Mouse (Mus musculus): ENCODE data around the gene Spon1. TPM values are rescaled to one million over a fixed set of nuclear protein-coding genes. Genes with fewer than 3 reads are reported as not detected.

Gene Spon1
- total and polyA plus RNA-seq, 2 experiments from 2014 or later: 35.7 to 39.5 TPM

DNA sequence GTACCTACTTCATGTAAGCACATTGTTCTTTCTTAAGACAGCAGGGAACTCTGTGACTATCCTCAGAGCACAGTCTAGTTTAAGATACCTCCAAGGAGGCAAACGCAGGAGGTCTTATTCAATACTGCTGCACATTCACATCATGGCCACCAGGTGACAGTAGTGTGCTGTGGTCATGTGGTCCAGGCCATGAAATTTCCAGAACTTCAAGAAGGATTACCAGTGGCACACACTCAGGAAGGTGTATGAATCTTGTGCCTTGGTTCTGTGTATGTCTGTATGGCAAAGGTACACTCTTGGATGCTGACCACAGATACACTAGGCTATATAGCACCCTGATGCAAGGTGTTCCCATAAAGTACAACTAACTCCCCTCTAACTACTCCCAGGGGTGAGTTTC is 6.6 kb upstream of the Spon1 start:
- peaks cover 5% of the 10 kb centered on the region; the same call in 1 of the 2 replicates for H3K9me3 ChIP-seq (ENCODE audit: low read length)
- H3K4me1 ChIP-seq (ENCODE audit: insufficient read depth, low read length): no peaks in the 10 kb centered on the region
- H3K27me3 ChIP-seq (ENCODE audit: insufficient read depth, low read length): no peaks in the 10 kb centered on the region
- 13% methylated on average over 1 of the region's 1 CpGs for WGBS
- no peak overlapping the region for H3K9ac ChIP-seq (replicated peaks; ENCODE audit: low read length, poor library complexity, severe bottlenecking)
- DNase-seq (ENCODE audit: low spot score) (peak; percentile 77), ATAC-seq (ENCODE audit: low FRiP score) (0 out of 2 replicates have a peak, but pooled peaks have one; percentile 44)
- H3K4me2 ChIP-seq (ENCODE audit: low read depth, low read length, poor library complexity, severe bottlenecking): no peak overlapping the region
- peak; percentile 100 for TF ChIP-seq CTCF (IDR thresholded peaks at IDR 0.05)
- H3K4me3 ChIP-seq (ENCODE audit: low read depth, low read length): no peak overlapping the region
- no peaks in the 10 kb centered on the region for H3K36me3 ChIP-seq (ENCODE audit: insufficient read depth, low read length)
- no peak overlapping the region for H3K27ac ChIP-seq (ENCODE audit: low read depth, low read length)

DNA sequence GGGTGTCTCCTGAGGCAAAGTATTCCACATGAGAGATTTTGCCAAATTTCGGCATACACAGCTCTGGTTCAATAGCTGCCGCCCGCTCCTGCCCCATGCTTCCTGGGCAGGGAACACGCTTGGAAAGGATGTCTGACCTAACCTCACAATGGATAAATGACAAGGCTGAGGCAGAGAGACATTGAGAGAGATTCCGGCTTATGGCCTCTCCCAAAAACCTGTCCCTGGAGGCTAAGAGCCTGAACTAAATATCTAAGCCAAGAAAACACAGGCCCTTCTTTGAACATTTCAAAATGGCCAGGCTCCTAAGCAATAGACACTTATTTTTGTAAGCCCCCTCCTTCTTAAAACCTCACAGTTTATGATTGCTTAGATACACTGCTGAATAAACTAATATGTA is 665 bp upstream of the Spon1 start:
- H3K4me3 ChIP-seq (ENCODE audit: low read depth, low read length): no peak overlapping the region
- H3K4me1 ChIP-seq (ENCODE audit: insufficient read depth, low read length): peaks cover 6% of the 10 kb centered on the region; the same call in 1 of the 2 replicates
- H3K36me3 ChIP-seq (ENCODE audit: insufficient read depth, low read length): no peaks in the 10 kb centered on the region
- H3K27me3 ChIP-seq (ENCODE audit: insufficient read depth, low read length): peaks cover 22% of the 10 kb centered on the region; the same call in 1 of the 2 replicates
- no peak overlapping the region for H3K27ac ChIP-seq (ENCODE audit: low read depth, low read length)
- WGBS: 82% methylated on average over 5 of the region's 5 CpGs
- TF ChIP-seq CTCF (IDR thresholded peaks at IDR 0.05): no peak
- ATAC-seq (ENCODE audit: low FRiP score) (no peak), DNase-seq (ENCODE audit: low spot score) (no peak)
- peak overlapping the region; percentile 99; the same call in 1 of the 2 replicates for H3K4me2 ChIP-seq (ENCODE audit: low read depth, low read length, poor library complexity, severe bottlenecking)
- H3K9ac ChIP-seq (replicated peaks; ENCODE audit: low read length, poor library complexity, severe bottlenecking): no peak overlapping the region
- peaks cover 5% of the 10 kb centered on the region; the same call in 1 of the 2 replicates for H3K9me3 ChIP-seq (ENCODE audit: low read length)

DNA sequence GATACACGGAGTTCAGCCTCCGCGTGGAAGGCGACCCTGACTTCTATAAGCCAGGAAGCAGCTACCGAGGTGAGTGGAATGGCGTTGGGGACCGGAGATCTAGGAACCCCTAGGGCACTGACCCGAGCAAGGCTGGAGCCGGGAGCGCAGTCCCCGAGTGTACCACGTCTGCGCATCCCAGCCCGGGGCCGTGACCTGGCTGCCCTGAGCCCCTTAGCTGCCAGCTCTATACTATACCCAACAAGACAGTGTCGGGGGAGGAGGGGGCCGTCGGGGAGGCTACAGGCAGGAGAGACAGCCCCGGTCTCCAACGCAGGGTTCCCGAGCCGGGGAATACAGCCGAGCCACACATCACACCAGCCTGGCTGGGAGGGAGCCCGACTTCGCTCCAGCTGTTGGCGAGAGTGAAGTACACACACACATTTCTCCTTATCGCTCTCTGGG is 722 bp downstream of the Spon1 start:
- TF ChIP-seq CTCF (IDR thresholded peaks at IDR 0.05): no peak
- H3K9ac ChIP-seq (replicated peaks; ENCODE audit: low read length, poor library complexity, severe bottlenecking): peak overlapping the region; percentile 56
- H3K36me3 ChIP-seq (ENCODE audit: insufficient read depth, low read length): no peaks in the 10 kb centered on the region
- 2% methylated on average over 25 of the region's 27 CpGs for WGBS
- peak overlapping the region; percentile 60 for H3K4me3 ChIP-seq (ENCODE audit: low read depth, low read length)
- peaks cover 5% of the 10 kb centered on the region; the same call in 1 of the 2 replicates for H3K9me3 ChIP-seq (ENCODE audit: low read length)
- peak overlapping the region; percentile 99 for H3K4me2 ChIP-seq (ENCODE audit: low read depth, low read length, poor library complexity, severe bottlenecking)
- DNase-seq (ENCODE audit: low spot score): peak; percentile 23
- peaks cover 22% of the 10 kb centered on the region; the same call in 1 of the 2 replicates for H3K27me3 ChIP-seq (ENCODE audit: insufficient read depth, low read length)
- H3K27ac ChIP-seq (ENCODE audit: low read depth, low read length): 0 out of 2 replicates have a peak overlapping the region, but pooled peaks have one; percentile 51
- peak; percentile 64 for ATAC-seq (ENCODE audit: low FRiP score)
- peaks cover 6% of the 10 kb centered on the region; the same call in 1 of the 2 replicates for H3K4me1 ChIP-seq (ENCODE audit: insufficient read depth, low read length)

DNA sequence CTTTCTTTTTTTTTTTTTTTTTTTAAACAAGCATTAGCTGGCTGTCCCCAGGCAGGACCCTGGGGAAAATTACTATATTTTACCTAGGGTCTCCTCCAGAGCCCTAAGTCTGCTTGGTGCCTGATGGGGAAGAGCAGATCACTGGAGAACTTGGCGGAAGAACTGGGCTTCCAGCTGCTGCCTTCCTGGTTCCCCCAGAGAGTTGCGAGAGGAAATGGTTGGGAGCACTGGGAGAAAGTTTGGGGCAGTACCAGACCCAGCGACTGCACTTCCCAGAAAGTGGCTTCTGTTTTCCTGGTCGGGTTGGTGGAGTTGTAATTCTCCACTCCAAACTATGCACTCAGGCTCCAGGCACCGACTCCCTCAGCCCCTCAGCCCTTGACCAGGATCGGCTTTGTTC is 1.7 kb downstream of the Spon1 start:
- Histone ChIP-seq H3K4me2 (ENCODE audit: low read depth, low read length, poor library complexity, severe bottlenecking) (peak overlapping the region; percentile 99), H3K4me3 (ENCODE audit: low read depth, low read length) (peak overlapping the region; percentile 60), H3K9me3 (ENCODE audit: low read length) (peaks cover 5% of the 10 kb centered on the region; the same call in 1 of the 2 replicates), H3K27me3 (ENCODE audit: insufficient read depth, low read length) (peaks cover 22% of the 10 kb centered on the region; the same call in 1 of the 2 replicates), H3K27ac (ENCODE audit: low read depth, low read length) (no peak overlapping the region), H3K9ac (replicated peaks; ENCODE audit: low read length, poor library complexity, severe bottlenecking) (no peak overlapping the region), H3K4me1 (ENCODE audit: insufficient read depth, low read length) (peaks cover 6% of the 10 kb centered on the region; the same call in 1 of the 2 replicates), H3K36me3 (ENCODE audit: insufficient read depth, low read length) (no peaks in the 10 kb centered on the region)
- WGBS: 21% methylated on average over 6 of the region's 6 CpGs
- no peak for TF ChIP-seq CTCF (IDR thresholded peaks at IDR 0.05)
- DNase-seq (ENCODE audit: low spot score): no peak
- ATAC-seq (ENCODE audit: low FRiP score): no peak

DNA sequence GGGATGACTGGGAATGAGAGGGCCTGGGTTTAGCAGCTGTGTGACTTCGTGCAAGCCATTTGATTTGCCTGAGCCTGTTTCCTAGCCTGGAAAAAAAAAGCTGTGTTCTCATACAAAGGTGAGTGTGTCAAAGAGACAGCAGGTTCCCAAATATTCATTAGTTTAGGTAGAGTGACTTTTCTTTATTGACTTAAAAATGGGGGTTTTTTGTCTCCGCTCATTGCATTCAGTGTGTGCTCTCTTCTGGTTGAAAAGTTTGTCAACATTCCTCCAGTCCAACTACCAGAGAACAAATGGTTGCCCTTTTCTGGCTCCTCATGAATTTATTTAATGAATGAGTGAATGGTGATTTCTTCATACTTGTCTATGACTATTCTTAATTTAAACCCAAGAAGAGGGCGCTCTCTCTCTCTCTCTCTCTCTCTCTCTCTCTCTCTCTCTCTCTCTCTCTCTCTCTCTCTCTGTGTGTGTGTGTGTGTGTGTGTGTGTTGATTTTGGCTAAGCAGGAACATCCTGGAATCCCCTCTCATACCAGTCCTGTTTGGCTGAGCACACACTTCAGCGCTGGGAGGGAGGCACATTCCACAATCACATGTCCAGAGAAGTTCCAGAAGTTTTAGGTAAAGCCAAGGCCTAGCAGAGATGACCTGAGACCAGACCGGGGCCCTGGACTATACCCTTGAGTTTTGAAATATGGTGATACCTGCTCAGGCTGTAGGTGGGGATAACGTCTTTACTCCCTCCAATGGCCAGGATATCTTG is 2.6 kb downstream of the Spon1 start:
- H3K4me3 ChIP-seq (ENCODE audit: low read depth, low read length): peak overlapping the region; percentile 60
- H3K27me3 ChIP-seq (ENCODE audit: insufficient read depth, low read length): peaks cover 22% of the 10 kb centered on the region; the same call in 1 of the 2 replicates
- H3K9ac ChIP-seq (replicated peaks; ENCODE audit: low read length, poor library complexity, severe bottlenecking): no peak overlapping the region
- no peak for DNase-seq (ENCODE audit: low spot score)
- H3K36me3 ChIP-seq (ENCODE audit: insufficient read depth, low read length): no peaks in the 10 kb centered on the region
- H3K4me1 ChIP-seq (ENCODE audit: insufficient read depth, low read length): peaks cover 6% of the 10 kb centered on the region; the same call in 1 of the 2 replicates
- no peaks in the 10 kb centered on the region for H3K9me3 ChIP-seq (ENCODE audit: low read length)
- TF ChIP-seq CTCF (IDR thresholded peaks at IDR 0.05): no peak
- H3K4me2 ChIP-seq (ENCODE audit: low read depth, low read length, poor library complexity, severe bottlenecking): peak overlapping the region; percentile 99
- no peak for ATAC-seq (ENCODE audit: low FRiP score)
- no peak overlapping the region for H3K27ac ChIP-seq (ENCODE audit: low read depth, low read length)
- WGBS: 67% methylated on average over 6 of the region's 6 CpGs

DNA sequence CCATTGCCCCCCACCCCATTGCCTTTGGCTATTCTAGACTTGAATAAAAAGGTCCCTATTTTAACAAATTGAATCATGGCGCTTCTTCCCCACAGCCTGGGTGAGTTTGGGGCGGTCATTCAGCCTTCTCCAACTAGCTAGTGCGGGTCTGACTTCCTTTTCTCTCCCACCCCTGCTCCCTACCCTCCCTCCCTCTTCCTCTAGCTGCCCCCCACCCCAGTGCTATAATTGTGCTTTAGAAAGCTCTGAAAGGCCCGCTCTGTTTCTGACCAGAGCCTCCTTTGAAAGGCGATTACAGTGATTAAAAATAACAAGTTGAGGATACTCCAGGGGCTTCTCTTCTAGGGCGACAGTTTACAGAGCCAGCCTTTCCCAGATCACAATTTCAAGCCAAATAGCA is 3.5 kb downstream of the Spon1 start:
- no peak for ATAC-seq (ENCODE audit: low FRiP score)
- TF ChIP-seq CTCF (IDR thresholded peaks at IDR 0.05): no peak
- H3K4me2 ChIP-seq (ENCODE audit: low read depth, low read length, poor library complexity, severe bottlenecking): peak overlapping the region; percentile 99
- no peaks in the 10 kb centered on the region for H3K36me3 ChIP-seq (ENCODE audit: insufficient read depth, low read length)
- no peak overlapping the region for H3K9ac ChIP-seq (replicated peaks; ENCODE audit: low read length, poor library complexity, severe bottlenecking)
- peak overlapping the region; percentile 26; the same call in 1 of the 2 replicates for H3K27ac ChIP-seq (ENCODE audit: low read depth, low read length)
- H3K4me1 ChIP-seq (ENCODE audit: insufficient read depth, low read length): peaks cover 6% of the 10 kb centered on the region; the same call in 1 of the 2 replicates
- no peak overlapping the region for H3K4me3 ChIP-seq (ENCODE audit: low read depth, low read length)
- no peaks in the 10 kb centered on the region for H3K9me3 ChIP-seq (ENCODE audit: low read length)
- peak; percentile 54 for DNase-seq (ENCODE audit: low spot score)
- 15% methylated on average over 6 of the region's 6 CpGs for WGBS
- H3K27me3 ChIP-seq (ENCODE audit: insufficient read depth, low read length): peaks cover 22% of the 10 kb centered on the region; the same call in 1 of the 2 replicates

Measured in midbrain, postnatal 0 days (tissue).